Mouse (Mus musculus) brain, embryonic 14.5 days (tissue): ENCODE data around the gene Esr1. TPM values are rescaled to one million over a fixed set of nuclear protein-coding genes. Genes with fewer than 3 reads are reported as not detected.
A peak's percentile ranks its signal among the peaks of the same experiment; 100 is the strongest.

Source experiments
- DNase-seq: peaks from one replicate; pipeline ENCODE4 v3.0.0-alpha.2; 2011; ENCODE audit warnings: low read depth
- CTCF ChIP-seq: fragments of 200-500 bp; IDR thresholded peaks from 2 replicates; pipeline ENCODE4 v1.5.1; 2012; ENCODE audit warnings: inconsistent platforms, mild to moderate bottlenecking, moderate library complexity, borderline replicate concordance; ENCODE audit not compliant: insufficient read depth, insufficient read length; ENCODE audit errors: extremely low read depth
- POLR2A ChIP-seq: fragments of 200-500 bp; IDR thresholded peaks from 2 replicates; pipeline ENCODE4 v1.6.1; 2012; ENCODE audit warnings: mild to moderate bottlenecking, inconsistent platforms, borderline replicate concordance; ENCODE audit not compliant: poor library complexity, insufficient read depth, insufficient read length, severe bottlenecking; ENCODE audit errors: extremely low read depth
- polyA plus RNA-seq: library from polyadenylated mRNA; depleted of rRNA; stranded (reverse); fragments of >200 nt; gene quantifications from 2 replicates; pipeline ENCODE4 v1.2.3, GENCODE M21; 2012

Esr1 gene
- polyA plus RNA-seq, 1 experiment: 0.19 TPM

DNA sequence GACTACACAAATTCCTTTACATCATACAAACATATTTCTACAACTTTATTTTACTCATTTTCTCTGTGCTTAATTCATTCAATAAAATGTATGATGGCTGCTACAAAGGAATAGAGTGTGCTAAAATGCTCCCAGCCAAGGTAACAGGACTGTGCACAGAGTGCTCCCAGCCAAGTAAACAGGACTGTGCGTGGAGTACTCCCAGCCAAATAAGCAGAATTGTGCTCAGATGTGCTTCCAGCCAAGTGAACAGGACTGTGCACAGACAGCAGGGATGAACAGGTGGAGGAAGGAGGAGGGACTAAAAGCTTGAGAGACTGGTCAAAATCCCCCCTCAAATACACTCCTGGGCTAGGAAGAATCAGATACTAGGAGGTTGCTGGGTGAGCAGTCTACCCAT, 282.1 kb downstream of the Esr1 start:
- no peak for DNase-seq
- no peak for TF ChIP-seq POLR2A
- no peak for TF ChIP-seq CTCF

DNA sequence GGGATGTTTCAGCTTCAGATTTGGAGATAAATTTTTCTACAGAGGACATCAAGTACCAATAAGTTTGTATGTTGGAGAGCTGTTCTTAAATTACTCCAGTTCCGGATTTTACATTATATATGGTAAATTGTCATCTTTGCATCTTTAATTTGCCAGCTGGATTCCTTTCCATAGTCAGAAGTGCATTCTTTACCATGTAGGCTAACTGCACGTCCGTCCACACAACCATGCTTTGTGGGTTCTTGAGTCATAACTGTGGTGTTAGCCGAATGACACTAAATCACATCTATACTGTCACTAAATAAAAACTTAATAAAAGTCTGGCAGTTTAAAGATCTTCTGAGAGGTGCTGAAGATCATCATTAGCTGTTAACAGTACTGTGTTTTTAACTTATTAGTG, 286.4 kb downstream of the Esr1 start:
- TF ChIP-seq POLR2A (no peak), CTCF (no peak)
- no peak for DNase-seq

DNA sequence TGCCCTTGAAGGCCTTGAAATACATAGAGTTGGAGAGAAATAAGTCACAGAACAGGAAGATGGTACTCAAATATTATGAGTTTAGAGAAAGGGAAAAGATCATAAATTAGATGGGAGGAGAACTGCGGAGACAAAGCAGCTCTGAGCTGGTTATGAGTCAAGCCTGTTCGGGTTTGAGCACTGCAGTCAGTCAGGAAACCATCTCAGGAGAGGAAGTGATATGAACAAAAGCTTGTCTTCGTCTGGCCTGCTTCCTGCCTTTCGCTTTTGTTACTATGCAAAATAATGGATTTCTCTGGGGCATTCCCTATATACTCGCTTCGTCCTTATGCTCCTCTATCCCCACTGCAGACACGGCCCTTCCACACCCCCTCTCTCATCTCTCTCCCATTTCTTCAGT, 288.9 kb downstream of the Esr1 start:
- no peak for TF ChIP-seq CTCF
- no peak for TF ChIP-seq POLR2A
- no peak for DNase-seq

DNA sequence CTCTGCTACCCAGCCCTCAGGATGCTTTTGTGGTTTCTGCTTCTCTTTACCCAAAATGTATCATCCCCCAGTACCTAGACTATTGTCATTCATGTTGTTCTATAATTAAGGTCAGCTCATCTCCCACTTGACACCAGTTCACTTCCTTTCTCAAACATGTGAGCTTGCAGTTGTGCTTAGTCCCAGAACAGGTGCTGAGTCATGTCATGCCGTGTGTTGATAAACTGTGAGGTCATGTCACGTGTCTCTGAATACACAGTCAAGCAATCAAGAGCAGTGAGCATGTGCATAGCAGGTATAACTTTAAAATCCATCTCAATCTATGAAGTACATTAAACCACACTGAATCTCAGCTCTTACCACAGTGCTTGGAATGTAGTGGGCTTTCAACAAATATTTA, 297.9 kb downstream of the Esr1 start:
- TF ChIP-seq CTCF: no peak
- no peak for DNase-seq

DNA sequence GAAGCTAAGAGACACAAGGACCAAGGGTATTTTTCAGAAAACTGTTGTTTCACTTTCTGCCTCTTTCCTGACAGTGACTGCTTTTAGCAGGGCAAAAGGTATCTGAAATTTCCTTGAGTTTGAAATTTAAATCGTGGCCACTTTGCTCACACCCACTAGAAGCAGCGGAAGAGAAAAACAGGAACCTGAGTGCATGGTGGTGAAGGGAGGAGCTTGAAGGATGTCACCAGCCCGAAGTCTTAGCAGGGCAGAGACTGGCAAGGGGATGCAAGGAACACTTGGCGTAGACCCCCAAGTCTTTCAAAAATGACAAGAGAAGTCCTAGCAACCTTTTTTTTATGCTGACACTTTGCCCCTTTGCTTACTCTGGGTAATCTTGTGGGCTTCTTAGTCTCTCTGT, 299.1 kb downstream of the Esr1 start:
- no peak for TF ChIP-seq POLR2A
- TF ChIP-seq CTCF: no peak

DNA sequence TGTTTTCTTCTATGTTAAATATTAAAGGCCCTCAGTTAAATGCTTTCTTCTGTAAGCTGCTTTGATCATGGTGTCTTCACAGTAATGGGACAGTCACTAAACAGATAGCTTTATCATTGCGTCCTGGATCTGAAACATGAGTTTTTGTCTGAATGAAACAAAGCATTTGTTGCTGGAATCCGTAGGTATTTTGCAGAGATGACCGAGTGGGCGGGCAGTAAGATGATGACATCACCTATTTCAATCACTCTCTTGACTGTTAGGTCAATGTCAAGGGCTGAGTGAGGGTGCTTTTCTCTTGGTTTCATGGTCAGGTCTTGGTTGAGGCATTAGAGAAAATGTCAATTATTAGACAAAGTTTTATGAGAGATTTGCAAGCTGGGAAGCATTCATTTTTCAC, 307.7 kb downstream of the Esr1 start:
- no peak for DNase-seq
- TF ChIP-seq CTCF (no peak), POLR2A (no peak)

More for the DNA sequence above, 299.1 kb downstream of the Esr1 start:
- DNase-seq: no peak

DNA sequence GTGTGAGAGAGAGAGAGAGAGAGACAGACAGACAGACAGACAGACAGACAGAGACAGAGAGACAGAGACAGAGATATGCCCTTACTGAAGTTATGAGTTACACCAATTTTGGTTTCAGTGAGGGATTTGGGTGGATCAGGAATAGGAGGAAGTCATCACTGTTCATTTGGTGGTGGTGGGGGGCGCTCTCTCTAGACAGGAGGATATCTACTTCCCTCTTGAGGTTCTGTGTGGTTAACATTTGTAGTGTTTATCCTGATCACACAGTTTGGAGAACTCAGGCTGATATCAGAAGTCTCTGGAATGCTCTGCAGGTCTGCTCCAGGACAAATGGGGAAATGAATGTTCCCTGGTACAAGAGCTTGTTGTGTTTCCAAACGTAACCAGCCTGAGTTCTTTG, 312.2 kb downstream of the Esr1 start:
- TF ChIP-seq CTCF (no peak), POLR2A (no peak)
- DNase-seq: no peak

DNA sequence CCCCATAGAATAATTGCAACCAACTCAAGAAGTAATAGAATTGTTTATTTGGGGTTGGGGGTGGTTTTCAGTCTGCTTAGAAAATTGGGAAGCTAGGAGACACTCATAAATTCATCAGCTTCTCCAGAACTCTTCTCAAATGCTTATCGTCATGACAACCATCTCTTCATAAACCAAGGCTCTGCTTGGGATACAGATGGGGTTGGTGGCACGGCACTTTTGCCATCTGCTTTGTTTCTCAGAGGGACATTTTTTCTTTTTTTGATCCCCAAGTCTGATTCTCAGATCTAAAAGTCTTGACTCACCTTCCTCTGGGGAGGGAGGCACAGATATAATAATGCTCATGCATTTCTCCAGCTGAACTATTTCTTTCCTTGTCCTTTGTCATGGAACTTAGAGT, 313.0 kb downstream of the Esr1 start:
- peak; percentile 35 for DNase-seq
- no peak for TF ChIP-seq POLR2A
- no peak for TF ChIP-seq CTCF

DNA sequence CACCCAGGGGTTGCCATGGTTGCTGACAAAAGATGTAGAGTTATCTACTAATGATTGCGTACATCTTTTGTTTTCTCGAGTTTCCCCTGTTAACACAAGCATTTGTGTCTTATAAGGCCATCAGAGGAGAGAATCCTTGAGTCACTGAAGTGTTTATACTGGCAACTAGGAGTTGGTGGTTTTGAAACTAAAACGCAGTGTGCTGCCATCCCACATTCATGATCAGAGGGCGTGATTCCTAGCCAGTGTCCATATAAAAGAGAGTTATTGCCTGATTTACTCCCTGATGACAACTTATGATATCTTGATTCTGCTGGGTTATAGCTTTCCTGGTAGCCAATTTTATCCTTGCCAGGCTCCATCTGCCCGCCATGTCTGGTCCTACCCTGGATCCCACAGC, 331.8 kb downstream of the Esr1 start:
- TF ChIP-seq CTCF: no peak
- TF ChIP-seq POLR2A: no peak
- no peak for DNase-seq

DNA sequence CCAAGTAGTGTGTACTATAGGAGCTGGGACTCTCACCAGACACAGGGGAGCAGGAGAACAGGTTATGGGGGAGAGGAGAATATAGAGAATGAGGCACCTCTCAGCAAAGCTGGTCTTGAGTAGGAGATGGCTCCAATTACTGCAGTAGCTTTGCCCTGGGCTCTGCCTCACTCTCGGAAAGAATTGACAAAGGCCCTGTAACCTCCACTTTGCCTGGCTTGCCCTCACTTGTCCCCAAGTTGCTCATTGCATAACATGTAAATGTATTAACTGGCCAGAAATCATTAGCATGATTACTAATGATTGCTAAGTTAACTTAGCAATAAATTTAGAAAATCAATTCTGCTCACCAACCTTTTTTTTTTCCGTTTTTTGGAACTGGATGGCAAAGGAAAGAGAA, 333.3 kb downstream of the Esr1 start:
- TF ChIP-seq CTCF (no peak), POLR2A (no peak)
- no peak for DNase-seq

DNA sequence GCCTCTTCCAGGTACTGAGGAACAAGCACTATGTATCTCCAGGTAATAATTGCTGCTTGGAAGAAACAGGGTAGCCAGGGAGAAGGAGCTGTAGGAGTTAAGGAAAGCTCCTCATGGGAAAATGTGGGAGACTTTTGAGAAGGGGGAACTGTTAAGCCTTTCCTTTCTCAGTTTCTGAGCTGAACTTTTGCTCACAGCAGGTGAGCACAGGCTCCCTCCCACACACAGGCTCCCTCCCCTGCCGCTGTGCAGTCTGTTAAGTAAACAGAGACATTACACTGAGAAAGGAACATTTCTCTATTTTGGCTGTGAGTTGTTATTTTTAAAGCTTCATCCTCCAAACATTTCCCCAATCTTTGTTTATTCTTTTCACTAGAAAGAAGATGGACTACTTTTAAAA, 354.4 kb downstream of the Esr1 start:
- no peak for DNase-seq
- TF ChIP-seq POLR2A (no peak), CTCF (no peak)

DNA sequence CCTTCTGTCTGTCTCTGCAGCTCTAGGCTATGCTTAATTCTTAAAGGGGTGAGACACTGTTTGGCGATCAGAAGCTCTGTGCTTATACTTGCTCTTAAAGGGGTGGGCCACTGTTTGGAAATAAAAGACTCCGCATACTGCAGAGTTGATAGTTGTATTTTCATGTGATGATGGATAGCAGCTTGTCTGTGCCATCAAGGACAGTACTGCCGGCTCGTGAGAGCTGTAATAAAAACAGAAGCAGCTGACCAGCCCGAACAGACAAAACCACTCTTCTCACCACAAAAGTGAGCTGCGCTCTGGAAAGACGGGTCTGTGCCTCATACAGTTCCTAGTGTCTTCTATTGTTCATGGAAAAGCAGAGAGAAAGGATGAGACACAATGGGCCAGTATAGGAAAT, 359.8 kb downstream of the Esr1 start:
- DNase-seq: no peak
- TF ChIP-seq POLR2A (no peak), CTCF (no peak)

DNA sequence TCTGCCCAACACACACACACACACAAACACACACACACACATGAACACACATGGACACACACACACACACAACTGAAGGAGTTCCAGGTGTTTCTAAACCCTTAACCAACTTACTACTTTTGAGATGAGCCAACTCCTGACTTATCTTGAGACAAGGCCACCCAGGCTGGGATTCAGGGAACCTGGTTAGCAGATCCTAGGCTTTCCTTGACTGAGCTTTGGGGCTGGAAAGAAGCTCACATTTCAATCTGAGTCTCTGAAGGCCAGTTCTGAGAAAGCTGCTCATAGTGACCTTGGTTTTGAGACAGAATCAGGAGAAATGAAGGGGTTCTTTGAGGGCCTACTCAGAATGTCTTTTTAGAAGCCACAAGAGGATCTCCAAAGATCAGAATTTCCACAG, 360.2 kb downstream of the Esr1 start:
- TF ChIP-seq POLR2A (no peak), CTCF (no peak)
- no peak for DNase-seq
